Mouse (Mus musculus) kidney, postnatal 0 days (tissue): ENCODE measurements around the gene Diras1. TPM values are rescaled to one million over a fixed set of nuclear protein-coding genes. Genes with fewer than 3 reads are reported as not detected.
A peak's percentile ranks its signal among the peaks of the same experiment; 100 is the strongest.
"Not testable (repeated sequence)": the region's sequence is repeated elsewhere in the genome, so short reads cannot be mapped to it uniquely, and the experiment has no call there.

Experiments
- ATAC-seq: fragments of 200-750 bp; cut with Nextera tagmentation; replicated peaks from 2 replicates; pipeline ENCODE4 v1.8.0; 2017; ENCODE audit warnings: low read depth, moderate number of reproducible peaks, moderate TSS enrichment, moderate library complexity; ENCODE audit not compliant: low FRiP score
- DNase-seq: peaks from one replicate; pipeline ENCODE4 v3.0.0-alpha.2; 2016; ENCODE audit warnings: low spot score
- H3K27ac ChIP-seq: fragments of 300-500 bp; sonication (generic); 2 replicates; pipeline ENCODE4 v1.5.1; 2014; ENCODE audit warnings: mild to moderate bottlenecking
- H3K27me3 ChIP-seq: fragments of 300-500 bp; sonication (generic); 2 replicates; pipeline ENCODE4 v1.6.1; 2014; ENCODE audit warnings: low read length, mixed read lengths; ENCODE audit not compliant: insufficient read depth
- H3K36me3 ChIP-seq: fragments of 300-500 bp; sonication (generic); 2 replicates; pipeline ENCODE4 v1.6.1; 2014; ENCODE audit warnings: low read length, mixed read lengths; ENCODE audit not compliant: insufficient read depth
- H3K4me1 ChIP-seq: fragments of 300-500 bp; sonication (generic); replicated peaks from 2 replicates; pipeline ENCODE4 v1.6.1; 2014; ENCODE audit warnings: antibody characterized with exemption, low read length, mixed read lengths; ENCODE audit not compliant: insufficient read depth
- H3K4me2 ChIP-seq: fragments of 300-500 bp; sonication (generic); 2 replicates; pipeline ENCODE4 v1.6.1; 2014; ENCODE audit warnings: mild to moderate bottlenecking, low read length, moderate library complexity, mixed read lengths
- H3K4me3 ChIP-seq: fragments of 300-500 bp; sonication (generic); replicated peaks from 2 replicates; pipeline ENCODE4 v1.5.1; 2014; ENCODE audit warnings: low read depth, low read length
- H3K9ac ChIP-seq: fragments of 300-500 bp; sonication (generic); 2 replicates; pipeline ENCODE4 v1.6.1; 2014; ENCODE audit warnings: low read depth, low read length
- H3K9me3 ChIP-seq: fragments of 300-500 bp; sonication (generic); replicated peaks from 2 replicates; pipeline ENCODE4 v1.6.1; 2016; ENCODE audit warnings: low read length, inconsistent platforms, mixed read lengths
- CTCF ChIP-seq: IDR thresholded peaks from 2 replicates; pipeline ENCODE4 v1.5.1; 2016; ENCODE audit warnings: antibody characterized with exemption, low read depth, mild to moderate bottlenecking, moderate library complexity
- WGBS: fragments of 180-500 bp; shearing (Covaris S2); extraction: QIAGEN DNeasy Blood & Tissue Kit; methylation state at CpG from one replicate; pipeline ENCODE4 v1.1.7; 2014; 5-methylcytosine and 5-hydroxymethylcytosine counted together
- polyA plus RNA-seq: library from polyadenylated mRNA; unstranded; fragments of >200 nt; fragmentation: Nextera tagmentation; extraction: Ambion mirVana; gene quantifications from 2 replicates; pipeline ENCODE4 v1.2.1, GENCODE M21; 2015

The Diras1 gene
- polyA plus RNA-seq, 1 experiment from 2014 or later, result 0.11 TPM

DNA sequence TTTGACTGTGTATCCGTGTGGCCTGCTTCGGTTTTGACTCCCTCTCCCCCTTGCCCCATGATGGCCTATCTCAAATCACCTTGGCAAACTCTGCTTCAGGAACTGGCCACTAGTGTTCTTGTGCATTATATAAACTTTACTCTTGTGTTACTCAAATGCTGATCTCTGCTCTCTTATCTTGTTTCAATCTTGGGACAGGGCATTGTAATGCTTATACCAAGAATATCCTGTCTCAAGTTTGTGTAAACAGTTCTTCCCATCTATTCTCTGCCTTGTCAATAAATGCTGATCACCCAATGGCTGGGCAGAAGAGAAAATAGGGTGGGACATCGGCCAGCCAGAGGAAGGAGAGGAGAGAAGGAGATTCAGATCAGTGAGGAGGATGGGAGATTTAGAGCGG, 37.2 kb upstream of the Diras1 start:
- no peak for DNase-seq
- H3K27me3 ChIP-seq, result no peaks in the 10 kb centered on the region
- H3K4me3 ChIP-seq, result no peak overlapping the region
- no peaks in the 10 kb centered on the region for H3K9me3 ChIP-seq
- no peaks in the 10 kb centered on the region for H3K36me3 ChIP-seq
- WGBS, result 53% methylated on average over 4 of the region's 4 CpGs
- no peak for ATAC-seq
- no peak overlapping the region for H3K9ac ChIP-seq
- no peak for TF ChIP-seq CTCF
- H3K4me2 ChIP-seq, result no peak overlapping the region
- H3K4me1 ChIP-seq, result peaks cover 12% of the 10 kb centered on the region; the same call in 1 of the 2 replicates
- no peak overlapping the region for H3K27ac ChIP-seq

DNA sequence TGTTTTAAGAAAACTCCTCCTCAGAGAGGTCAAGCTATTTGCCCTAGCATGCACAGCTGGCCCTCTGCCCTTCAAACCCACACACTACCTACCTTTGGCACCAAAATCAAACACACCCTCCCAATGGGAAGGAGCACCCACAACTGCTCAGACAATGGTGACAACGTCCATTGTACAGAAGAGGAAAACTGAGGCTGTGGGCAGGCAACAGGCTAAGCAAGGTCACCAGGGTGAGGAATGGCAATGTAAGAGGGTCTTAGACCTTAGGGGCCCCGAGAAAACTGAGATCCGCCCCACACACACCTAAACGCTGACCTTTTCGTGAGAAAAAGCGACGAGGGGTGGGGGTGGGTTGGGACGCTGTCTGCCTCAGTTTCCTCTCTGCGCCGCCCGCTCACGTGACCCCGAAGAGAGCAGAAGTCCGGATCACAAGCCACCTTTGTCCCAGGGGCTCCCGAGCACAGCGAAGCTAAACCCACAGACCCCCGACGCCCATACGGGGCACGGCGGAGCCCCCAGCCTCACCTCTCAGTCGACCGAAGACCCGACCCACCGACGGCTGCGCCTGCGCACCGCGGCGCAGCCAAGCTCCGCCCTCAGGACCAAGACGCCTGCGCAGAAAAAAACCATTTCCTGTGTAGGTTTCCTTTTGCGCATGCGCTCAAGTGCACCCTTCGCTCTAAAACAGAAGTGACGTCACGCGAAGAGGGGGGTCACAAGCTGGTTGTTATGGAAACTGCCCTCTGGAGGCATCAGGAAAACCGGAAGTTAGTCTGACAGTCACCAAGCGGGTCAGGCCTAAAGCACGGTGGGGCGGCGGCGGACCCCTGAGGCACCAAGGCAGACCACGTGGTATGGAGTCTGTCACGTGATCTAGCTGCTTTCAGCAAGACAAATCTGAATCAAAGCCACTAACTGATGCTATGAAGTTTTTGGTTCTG, 34.4 kb upstream of the Diras1 start, which contains the start of gene Sgta:
Sgta (minus strand) TSS at position 579 of the 941 bp plus-strand sequence.
- peak; percentile 95 for ATAC-seq
- under 1% methylated on average over 48 of the region's 48 CpGs for WGBS
- peak within 1 kb of the TSS; percentile 19; the same call in 1 of the 2 replicates for H3K27ac ChIP-seq
- H3K4me2 ChIP-seq, result peak within 1 kb of the TSS; percentile 80
- H3K27me3 ChIP-seq, result no peaks in the 10 kb centered on the region
- peak within 1 kb of the TSS; percentile 86 for H3K4me3 ChIP-seq
- peak within 1 kb of the TSS; percentile 84 for H3K9ac ChIP-seq
- H3K4me1 ChIP-seq, result peaks cover 12% of the 10 kb centered on the region; the same call in 1 of the 2 replicates
- no peaks in the 10 kb centered on the region for H3K36me3 ChIP-seq
- no peaks in the 10 kb centered on the region for H3K9me3 ChIP-seq
- peak; percentile 100 for DNase-seq
- TF ChIP-seq CTCF, result no peak

DNA sequence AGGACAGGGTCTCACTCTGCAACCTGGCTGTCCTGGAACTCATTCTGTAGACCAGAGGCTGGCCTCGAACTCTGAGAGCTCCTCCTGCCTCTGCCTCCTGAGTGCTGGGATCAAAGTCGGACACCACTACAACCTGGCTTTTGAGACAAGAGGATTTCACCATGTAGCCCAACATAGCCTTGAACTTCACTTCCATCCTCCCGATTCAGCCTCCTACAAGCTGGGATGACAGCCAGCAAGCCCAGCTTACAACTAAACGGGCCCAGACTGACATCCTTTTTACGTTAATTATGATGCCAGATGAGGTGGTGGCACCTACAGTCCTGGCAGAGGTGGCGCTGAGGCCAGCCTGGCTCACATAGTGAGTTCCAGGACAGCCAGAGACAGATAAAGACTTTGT, 33.4 kb upstream of the Diras1 start:
- peak overlapping the region; percentile 80 for H3K4me2 ChIP-seq
- H3K27ac ChIP-seq, result no peak overlapping the region
- peak overlapping the region; percentile 86; the same call in 1 of the 2 replicates for H3K4me3 ChIP-seq
- WGBS, result 83% methylated on average over 6 of the region's 6 CpGs
- no peak for TF ChIP-seq CTCF
- no peaks in the 10 kb centered on the region for H3K27me3 ChIP-seq
- ATAC-seq, result no peak
- DNase-seq, result no peak
- H3K9ac ChIP-seq, result peak overlapping the region; percentile 84; the same call in 1 of the 2 replicates
- H3K4me1 ChIP-seq, result peaks cover 12% of the 10 kb centered on the region; the same call in 1 of the 2 replicates
- H3K36me3 ChIP-seq, result no peaks in the 10 kb centered on the region
- no peaks in the 10 kb centered on the region for H3K9me3 ChIP-seq

- Histone ChIP-seq H3K36me3 (no peaks in the 10 kb centered on the region), H3K27me3 (no peaks in the 10 kb centered on the region), H3K27ac (no peak overlapping the region), H3K4me3 (no peak overlapping the region), H3K9me3 (no peaks in the 10 kb centered on the region), H3K9ac (no peak overlapping the region), H3K4me2 (no peak overlapping the region), H3K4me1 (peaks cover 12% of the 10 kb centered on the region; the same call in 1 of the 2 replicates)
- DNase-seq (no peak), ATAC-seq (no peak)
- TF ChIP-seq CTCF, result no peak
- 88% methylated on average over 23 of the region's 23 CpGs for WGBS
These were observed 32.1 kb upstream of the Diras1 start for GRCm38 (mm10) chr10:81057406-81058130.

DNA sequence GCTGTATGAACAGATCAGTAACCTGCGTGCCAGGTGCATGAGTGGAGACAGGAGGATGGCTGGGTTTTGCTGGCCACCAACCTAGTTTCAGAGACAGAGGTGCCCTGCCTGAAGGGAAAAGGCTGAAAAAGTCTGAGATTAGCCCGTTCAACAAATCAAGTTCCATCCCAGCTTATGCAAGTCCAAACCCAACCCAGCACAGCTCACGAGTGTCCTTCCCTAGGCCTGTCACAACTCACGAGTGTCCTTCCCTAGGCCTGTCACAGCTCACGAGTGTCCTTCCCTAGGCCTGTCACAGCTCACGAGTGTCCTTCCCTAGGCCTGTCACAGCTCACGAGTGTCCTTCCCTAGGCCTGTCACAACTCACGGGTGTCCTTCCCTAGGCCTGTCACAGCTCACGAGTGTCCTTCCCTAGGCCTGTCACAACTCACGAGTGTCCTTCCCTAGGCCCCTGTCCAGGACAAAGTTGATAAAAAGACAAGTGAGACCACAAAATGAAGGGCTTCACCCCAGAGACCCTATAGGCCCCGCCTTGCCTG, 30.4 kb upstream of the Diras1 start:
- not testable (repeated sequence) for H3K4me3 ChIP-seq, ATAC-seq, H3K9ac ChIP-seq, H3K27ac ChIP-seq, H3K27me3 ChIP-seq, H3K4me2 ChIP-seq, H3K9me3 ChIP-seq, DNase-seq
- 82% methylated on average over 11 of the region's 11 CpGs for WGBS
- Histone ChIP-seq H3K36me3 (peaks cover 15% of the 10 kb centered on the region), H3K4me1 (peaks cover 12% of the 10 kb centered on the region; the same call in 1 of the 2 replicates)

DNA sequence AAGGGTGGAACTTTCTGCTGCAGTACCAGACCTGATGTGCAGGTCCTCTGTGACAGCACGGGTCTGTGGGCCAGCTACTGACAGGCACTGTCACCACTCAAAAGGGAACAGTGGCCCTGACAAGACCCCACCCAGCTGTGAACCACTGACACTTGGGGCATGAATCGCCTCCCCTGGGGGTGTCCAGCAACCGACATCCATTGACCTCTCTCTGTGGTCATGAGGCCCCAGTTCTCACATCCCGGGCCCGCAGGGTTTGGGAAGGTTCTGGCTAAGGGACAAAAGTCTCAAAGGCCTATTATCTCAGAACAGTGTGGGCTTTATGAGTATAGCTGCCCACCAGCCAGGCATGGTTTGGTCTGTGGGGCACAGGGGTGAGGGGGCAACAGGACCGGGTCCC, 29.7 kb upstream of the Diras1 start:
- WGBS, result 90% methylated on average over 6 of the region's 6 CpGs
- Histone ChIP-seq H3K9me3 (no peaks in the 10 kb centered on the region), H3K4me3 (no peak overlapping the region), H3K9ac (no peak overlapping the region), H3K27ac (no peak overlapping the region), H3K4me2 (no peak overlapping the region), H3K36me3 (peaks cover 22% of the 10 kb centered on the region), H3K27me3 (no peaks in the 10 kb centered on the region), H3K4me1 (peaks cover 12% of the 10 kb centered on the region; the same call in 1 of the 2 replicates)
- ATAC-seq, result no peak
- DNase-seq, result no peak
- no peak for TF ChIP-seq CTCF
